Mouse (Mus musculus) limb, embryonic 13.5 days (tissue): ENCODE results near the gene Yars. TPM values are rescaled to one million over a fixed set of nuclear protein-coding genes. Genes with fewer than 3 reads are reported as not detected.

Experiments used
- ATAC-seq: fragments of 200-750 bp; cut with Nextera tagmentation; 2 replicates; pipeline ENCODE4 v1.8.0; 2017; ENCODE audit warnings: low read depth, moderate number of reproducible peaks, moderate TSS enrichment; ENCODE audit not compliant: low FRiP score
- H3K27ac ChIP-seq: fragments of 300-500 bp; sonication (generic); 2 replicates; pipeline ENCODE4 v1.5.1; 2015; ENCODE audit warnings: inconsistent platforms, mild to moderate bottlenecking, moderate library complexity
- H3K27me3 ChIP-seq: fragments of 300-500 bp; sonication (generic); 2 replicates; pipeline ENCODE4 v1.6.1; 2015; ENCODE audit warnings: mild to moderate bottlenecking, inconsistent platforms
- H3K36me3 ChIP-seq: fragments of 300-500 bp; sonication (generic); 2 replicates; pipeline ENCODE4 v1.6.1; 2015; ENCODE audit warnings: inconsistent platforms, mild to moderate bottlenecking, moderate library complexity
- H3K4me1 ChIP-seq: fragments of 300-500 bp; sonication (generic); 2 replicates; pipeline ENCODE4 v1.6.1; 2015; ENCODE audit warnings: inconsistent platforms
- H3K4me2 ChIP-seq: fragments of 300-500 bp; sonication (generic); replicated peaks from 2 replicates; pipeline ENCODE4 v1.6.1; 2015; ENCODE audit warnings: inconsistent platforms, mild to moderate bottlenecking, moderate library complexity
- H3K4me3 ChIP-seq: fragments of 300-500 bp; sonication (generic); 2 replicates; pipeline ENCODE4 v1.5.1; 2015; ENCODE audit warnings: moderate library complexity, mild to moderate bottlenecking, inconsistent platforms
- H3K9ac ChIP-seq: fragments of 300-500 bp; sonication (generic); 2 replicates; pipeline ENCODE4 v1.6.1; 2015; ENCODE audit warnings: mild to moderate bottlenecking, inconsistent platforms
- H3K9me3 ChIP-seq: fragments of 300-500 bp; sonication (generic); 2 replicates; pipeline ENCODE4 v1.6.1; 2016; ENCODE audit warnings: inconsistent platforms
- WGBS: fragments of 180-500 bp; shearing (Covaris S2); methylation state at CpG from one replicate; pipeline ENCODE4 v1.1.7; 2015; 5-methylcytosine and 5-hydroxymethylcytosine counted together
- polyA plus RNA-seq: library from polyadenylated mRNA; unstranded; fragments of >200 nt; fragmentation: Nextera tagmentation; extraction: Ambion mirVana; gene quantifications from 2 replicates; pipeline ENCODE4 v1.2.1, GENCODE M21; 2015

The Yars gene
- 79.1 and 80.4 TPM in 2 replicates for polyA plus RNA-seq

GRCm38 (mm10) chr4:129189542-129190519, at the start of gene Yars, which contains the start of gene S100pbp:
TSS of gene Yars (plus strand) at chr4:129189760.
TSS of gene S100pbp (minus strand) at chr4:129189727.
- Histone ChIP-seq H3K4me2 (peak within 1 kb of the TSS; percentile 91), H3K36me3 (peaks cover 16% of the 10 kb centered on the region), H3K9me3 (no peaks in the 10 kb centered on the region), H3K27ac (peak within 1 kb of the TSS; percentile 92), H3K9ac (peak within 1 kb of the TSS; percentile 91), H3K4me3 (peak within 1 kb of the TSS; percentile 89), H3K27me3 (no peaks in the 10 kb centered on the region), H3K4me1 (peaks cover 28% of the 10 kb centered on the region)
- peak; percentile 91 for ATAC-seq
- WGBS: under 1% methylated on average over 56 of the region's 58 CpGs

- H3K9me3 ChIP-seq: no peaks in the 10 kb centered on the region
- no peak overlapping the region for H3K9ac ChIP-seq
- no peak overlapping the region for H3K4me3 ChIP-seq
- peaks cover 34% of the 10 kb centered on the region for H3K27me3 ChIP-seq
- H3K27ac ChIP-seq: no peak overlapping the region
- H3K4me2 ChIP-seq: no peak overlapping the region
- 86% methylated on average over 4 of the region's 4 CpGs for WGBS
- no peak for ATAC-seq
- peaks cover 25% of the 10 kb centered on the region for H3K36me3 ChIP-seq
- peaks cover 41% of the 10 kb centered on the region for H3K4me1 ChIP-seq
These were observed 48.8 kb upstream of the Yars start for GRCm38 (mm10) chr4:129140808-129141207.

- 76% methylated on average over 17 of the region's 17 CpGs for WGBS
- Histone ChIP-seq H3K4me2 (no peak overlapping the region), H3K36me3 (peaks cover 25% of the 10 kb centered on the region), H3K27me3 (peaks cover 26% of the 10 kb centered on the region), H3K27ac (peak overlapping the region; percentile 6; the same call in 1 of the 2 replicates), H3K9ac (no peak overlapping the region), H3K9me3 (no peaks in the 10 kb centered on the region), H3K4me1 (peaks cover 40% of the 10 kb centered on the region), H3K4me3 (no peak overlapping the region)
- no peak for ATAC-seq
These were observed 47.8 kb upstream of the Yars start for GRCm38 (mm10) chr4:129141560-129142438.

GRCm38 (mm10) chr4:129142439-129143045, 47.0 kb upstream of the Yars start:
- Histone ChIP-seq H3K27me3 (peaks cover 20% of the 10 kb centered on the region), H3K4me3 (no peak overlapping the region), H3K9ac (no peak overlapping the region), H3K27ac (no peak overlapping the region), H3K4me1 (peaks cover 34% of the 10 kb centered on the region), H3K4me2 (no peak overlapping the region), H3K36me3 (peaks cover 25% of the 10 kb centered on the region), H3K9me3 (no peaks in the 10 kb centered on the region)
- 89% methylated on average over 11 of the region's 11 CpGs for WGBS
- ATAC-seq: no peak

GRCm38 (mm10) chr4:129143509-129143908, 46.1 kb upstream of the Yars start:
- no peak overlapping the region for H3K9ac ChIP-seq
- 82% methylated on average over 5 of the region's 5 CpGs for WGBS
- H3K4me2 ChIP-seq: no peak overlapping the region
- no peaks in the 10 kb centered on the region for H3K9me3 ChIP-seq
- peaks cover 10% of the 10 kb centered on the region; the same call in 1 of the 2 replicates for H3K27me3 ChIP-seq
- ATAC-seq: no peak
- H3K27ac ChIP-seq: no peak overlapping the region
- peaks cover 33% of the 10 kb centered on the region for H3K36me3 ChIP-seq
- peaks cover 34% of the 10 kb centered on the region for H3K4me1 ChIP-seq
- H3K4me3 ChIP-seq: no peak overlapping the region

- H3K4me3 ChIP-seq: no peak overlapping the region
- H3K27ac ChIP-seq: peak overlapping the region; percentile 83
- peaks cover 34% of the 10 kb centered on the region for H3K4me1 ChIP-seq
- 0 out of 2 replicates have a peak, but pooled peaks cover under 1% of the 10 kb centered on the region for H3K27me3 ChIP-seq
- 39% methylated on average over 16 of the region's 16 CpGs for WGBS
- ATAC-seq: peak; percentile 80
- H3K9me3 ChIP-seq: no peaks in the 10 kb centered on the region
- peak overlapping the region; percentile 45; the same call in 1 of the 2 replicates for H3K9ac ChIP-seq
- peak overlapping the region; percentile 16; the same call in 1 of the 2 replicates for H3K4me2 ChIP-seq
- H3K36me3 ChIP-seq: peaks cover 43% of the 10 kb centered on the region
These were observed 44.9 kb upstream of the Yars start for GRCm38 (mm10) chr4:129144401-129145367.

- peak overlapping the region; percentile 83 for H3K27ac ChIP-seq
- no peak overlapping the region for H3K9ac ChIP-seq
- H3K9me3 ChIP-seq: no peaks in the 10 kb centered on the region
- no peak for ATAC-seq
- peaks cover 34% of the 10 kb centered on the region for H3K4me1 ChIP-seq
- WGBS: 67% methylated on average over 4 of the region's 4 CpGs
- H3K36me3 ChIP-seq: peaks cover 46% of the 10 kb centered on the region
- H3K4me2 ChIP-seq: no peak overlapping the region
- no peaks in the 10 kb centered on the region for H3K27me3 ChIP-seq
- no peak overlapping the region for H3K4me3 ChIP-seq
These were observed 44.1 kb upstream of the Yars start for GRCm38 (mm10) chr4:129145411-129145810.

- Histone ChIP-seq H3K27me3 (no peaks in the 10 kb centered on the region), H3K27ac (no peak overlapping the region), H3K9me3 (no peaks in the 10 kb centered on the region), H3K36me3 (peaks cover 50% of the 10 kb centered on the region), H3K4me2 (no peak overlapping the region), H3K4me1 (peaks cover 34% of the 10 kb centered on the region), H3K4me3 (no peak overlapping the region), H3K9ac (no peak overlapping the region)
- 68% methylated on average over 4 of the region's 4 CpGs for WGBS
- ATAC-seq: no peak
These were observed 43.6 kb upstream of the Yars start for GRCm38 (mm10) chr4:129145943-129146342.

GRCm38 (mm10) chr4:129146392-129146791, 43.2 kb upstream of the Yars start:
- Histone ChIP-seq H3K27me3 (no peaks in the 10 kb centered on the region), H3K36me3 (peaks cover 55% of the 10 kb centered on the region), H3K4me2 (no peak overlapping the region), H3K27ac (0 out of 2 replicates have a peak overlapping the region, but pooled peaks have one; percentile 3), H3K4me1 (peaks cover 34% of the 10 kb centered on the region), H3K9me3 (no peaks in the 10 kb centered on the region), H3K4me3 (no peak overlapping the region), H3K9ac (no peak overlapping the region)
- WGBS: 51% methylated on average over 2 of the region's 2 CpGs
- no peak for ATAC-seq

- peaks cover 26% of the 10 kb centered on the region for H3K4me1 ChIP-seq
- no peak overlapping the region for H3K9ac ChIP-seq
- no peaks in the 10 kb centered on the region for H3K9me3 ChIP-seq
- peaks cover 63% of the 10 kb centered on the region for H3K36me3 ChIP-seq
- 89% methylated on average over 13 of the region's 13 CpGs for WGBS
- no peak for ATAC-seq
- H3K27me3 ChIP-seq: no peaks in the 10 kb centered on the region
- H3K4me3 ChIP-seq: no peak overlapping the region
- H3K27ac ChIP-seq: no peak overlapping the region
- no peak overlapping the region for H3K4me2 ChIP-seq
These were observed 41.9 kb upstream of the Yars start for GRCm38 (mm10) chr4:129147552-129148103.
